Mouse (Mus musculus) adrenal gland, postnatal 10 days (tissue): ENCODE data around the gene Ptpn20. TPM values are rescaled to one million over a fixed set of nuclear protein-coding genes. Genes with fewer than 3 reads are reported as not detected.

Experiments used
- DNase-seq: peaks from one replicate; pipeline ENCODE4 v3.0.0; 2021; ENCODE audit warnings: mixed read lengths
- total RNA-seq, 2 experiments: library from RNA; stranded (reverse); gene quantifications; 2 replicates each; pipeline ENCODE4 v1.2.3; 2021

The Ptpn20 gene
- total RNA-seq, 2 experiments from 2014 or later = not detected

- DNase-seq = no peak
Observed at GRCm38 (mm10) chr14:33677996-33678395, 89.0 kb downstream of the Ptpn20 start.

DNA sequence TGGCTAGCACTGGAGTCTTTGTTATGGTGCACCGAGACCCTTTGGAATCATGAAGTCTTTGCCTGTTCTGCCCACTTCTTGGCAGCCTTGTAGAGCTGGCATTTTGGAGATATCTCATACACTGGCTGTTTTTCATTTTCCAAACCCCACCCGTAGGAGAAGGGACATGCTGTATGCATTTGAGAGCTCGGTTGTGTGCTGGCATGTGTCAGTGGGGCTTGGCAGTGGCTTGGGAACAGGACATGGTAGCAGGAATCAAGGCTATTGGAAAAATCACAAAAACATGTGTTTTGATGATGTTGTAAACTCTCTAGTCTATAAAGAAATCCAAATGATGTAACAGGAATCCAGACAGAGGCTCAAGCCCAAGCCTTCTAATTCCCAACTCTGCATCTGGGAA lies 89.7 kb downstream of the Ptpn20 start:
- DNase-seq = no peak

GRCm38 (mm10) chr14:33680621-33681020 lies 91.6 kb downstream of the Ptpn20 start:
- DNase-seq = no peak

DNA sequence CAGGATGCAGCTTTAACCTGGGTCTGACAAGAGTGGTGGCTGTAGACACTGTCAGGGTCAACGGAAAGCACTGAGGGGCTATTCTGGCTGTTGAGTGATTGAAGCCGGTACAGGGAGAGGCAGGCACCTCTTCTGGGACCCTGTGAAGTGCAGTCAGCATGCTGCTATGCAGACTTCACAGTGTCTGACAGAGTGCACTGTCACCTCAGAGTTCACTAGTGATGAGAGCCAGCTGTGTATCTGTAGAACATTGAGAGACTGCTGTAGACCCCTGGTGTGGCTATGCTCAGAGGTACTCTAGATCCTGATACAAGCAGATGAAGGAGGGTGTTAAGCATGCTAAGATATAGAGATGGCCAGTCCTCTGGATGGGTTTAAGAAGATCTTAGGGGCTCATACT lies 93.8 kb downstream of the Ptpn20 start:
- DNase-seq = no peak

GRCm38 (mm10) chr14:33683701-33684100 lies 94.7 kb downstream of the Ptpn20 start:
- DNase-seq = peak; percentile 24

DNA sequence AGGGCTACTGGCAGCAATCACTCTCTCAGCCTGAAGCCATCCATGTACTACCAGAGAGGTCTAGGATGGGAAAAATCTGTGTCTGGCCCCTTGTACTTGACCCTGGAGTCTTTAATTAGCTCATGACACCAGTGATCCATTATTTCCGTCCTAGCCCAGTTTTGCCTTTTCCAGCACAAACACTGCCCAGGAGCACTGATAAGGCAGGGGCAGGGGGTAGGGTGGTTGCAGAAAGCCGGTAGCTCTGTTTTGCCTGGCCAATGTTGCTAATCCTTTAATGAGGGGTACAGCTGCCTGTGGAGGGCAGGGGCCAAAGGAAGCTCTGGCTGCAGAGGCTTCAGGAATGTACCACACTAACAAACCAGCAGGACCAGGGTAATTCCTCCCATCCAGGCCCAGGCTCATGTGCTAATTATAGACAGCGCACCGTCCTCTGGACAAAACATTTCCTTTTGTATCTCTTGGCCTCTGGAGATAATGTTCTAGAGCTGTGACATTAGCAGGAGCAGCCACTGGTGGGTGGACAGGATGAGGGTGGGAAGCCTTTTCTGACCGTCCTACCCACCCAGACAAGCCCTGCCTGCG lies 98.5 kb downstream of the Ptpn20 start:
- DNase-seq = peak; percentile 31

DNA sequence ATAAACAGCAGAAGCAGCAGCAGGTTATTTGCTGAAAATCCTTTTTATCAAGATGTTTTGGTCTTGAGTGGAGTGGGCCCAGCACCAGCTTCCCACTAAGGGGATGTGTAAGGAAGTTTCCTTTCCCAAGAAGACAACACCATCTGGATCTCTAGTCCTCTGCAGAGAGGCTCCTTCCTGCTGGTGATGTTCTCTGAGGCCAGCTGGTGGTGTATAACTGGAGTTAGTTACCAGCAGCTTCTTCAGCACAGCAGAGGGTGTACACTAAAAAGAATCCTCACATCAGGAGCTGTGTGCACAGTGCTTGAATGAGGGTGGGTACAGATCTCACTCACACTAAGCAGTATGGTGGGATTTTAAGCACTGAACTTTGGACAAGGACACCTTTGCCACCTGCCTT lies 100.0 kb downstream of the Ptpn20 start:
- DNase-seq = no peak

Other genes starting within 250 kb of the Ptpn20 start
- 10 to 100 TPM; 25.2 to 30.4 TPM for gene Mapk8, start 142.0 kb upstream of the Ptpn20 start, total RNA-seq
- not detected for gene Frmpd2, start 117.5 kb upstream of the Ptpn20 start, total RNA-seq